ENCODE assay signal across 9 mouse cellular contexts in the genomic region with DNA sequence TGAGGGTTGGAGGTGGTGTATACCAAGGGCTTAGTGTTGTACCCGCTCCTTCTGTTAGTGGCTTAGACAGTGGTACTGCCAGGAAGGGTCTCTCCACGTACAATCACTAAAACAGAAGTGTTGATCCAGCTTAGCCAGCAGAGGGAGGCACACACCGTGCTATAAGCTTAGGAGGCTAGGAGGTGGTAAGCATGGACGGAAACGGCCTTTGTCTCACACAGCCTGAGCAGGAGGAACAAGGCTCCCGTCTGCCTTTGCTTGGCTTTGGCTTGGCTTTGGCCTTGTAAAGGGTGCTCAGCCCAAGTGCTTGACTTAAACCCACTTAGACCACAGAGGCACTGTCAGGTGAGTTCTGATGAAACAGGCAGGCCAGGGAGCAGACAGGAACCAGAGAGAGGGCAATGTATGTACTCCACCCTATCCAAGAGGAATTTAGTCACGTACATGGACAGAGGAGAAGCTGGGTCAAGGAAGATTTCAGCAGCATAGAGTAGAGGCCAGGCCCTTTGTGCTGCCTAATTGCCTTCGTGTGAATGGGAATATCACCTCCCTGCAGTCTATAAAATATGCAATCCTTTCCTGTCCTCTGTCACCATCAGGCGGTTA. TPM values are rescaled to one million over a fixed set of nuclear protein-coding genes. Genes with fewer than 3 reads are reported as not detected.
DNase-seq lines count a peak whose midpoint lies in the region; ATAC-seq and TF ChIP-seq lines count a peak whose summit lies in the region.
"Had no signal": no experiment of that assay in that cellular context is flagged by ENCODE, and none has a peak within 500 bp of the region (broad histone marks: within the 10 kb centered on the region; RNA-seq: fewer than 3 reads in every experiment).

No protein-coding gene starts in this region.

- no peak overlapping the region for H3K4me2 ChIP-seq in forebrain, embryonic 15.5 days (replicated peaks)
- 0 out of 2 replicates have a peak overlapping the region, but pooled peaks have one; percentile 21 for H3K4me2 ChIP-seq in lung, embryonic 15.5 days
- H3K4me2 ChIP-seq: liver, embryonic 15.5 days had no signal

- peak; percentile 82 for TF ChIP-seq CTCF in bone marrow, adult 2 months (IDR thresholded peaks at IDR 0.05; ENCODE audit: control insufficient read depth, insufficient read depth, low read length)
- TF ChIP-seq CTCF in thymus, adult 2 months (IDR thresholded peaks at IDR 0.05; ENCODE audit: borderline replicate concordance, control insufficient read depth, extremely low read depth, insufficient read depth, low read length, poor library complexity): peak; percentile 65; the same call in 1 of the 2 replicates

- no peaks in the 10 kb centered on the region for H3K9me3 ChIP-seq in forebrain, embryonic 15.5 days
- H3K9me3 ChIP-seq in lung, embryonic 15.5 days: no peaks in the 10 kb centered on the region
- H3K9me3 ChIP-seq: liver, embryonic 15.5 days had no signal

- no peaks in the 10 kb centered on the region for H3K36me3 ChIP-seq in forebrain, embryonic 15.5 days
- H3K36me3 ChIP-seq in lung, embryonic 15.5 days: no peaks in the 10 kb centered on the region
- no peaks in the 10 kb centered on the region for H3K36me3 ChIP-seq in thymus, adult 2 months (ENCODE audit: control insufficient read depth, insufficient read depth, low read length)
- H3K36me3 ChIP-seq: liver, embryonic 15.5 days had no signal

- no peak overlapping the region for H3K27ac ChIP-seq in bone marrow, adult 2 months (ENCODE audit: control insufficient read depth, insufficient read depth, low read depth, low read length, poor library complexity)
- no peak overlapping the region for H3K27ac ChIP-seq in forebrain, embryonic 15.5 days (replicated peaks)
- no peak overlapping the region for H3K27ac ChIP-seq in lung, embryonic 15.5 days
- no peak overlapping the region for H3K27ac ChIP-seq in thymus, adult 2 months (ENCODE audit: control insufficient read depth, insufficient read depth, low read length)
- H3K27ac ChIP-seq: liver, embryonic 15.5 days had no signal

- no peaks in the 10 kb centered on the region for H3K27me3 ChIP-seq in forebrain, embryonic 15.5 days
- no peaks in the 10 kb centered on the region for H3K27me3 ChIP-seq in lung, embryonic 15.5 days
- H3K27me3 ChIP-seq in thymus, adult 2 months (ENCODE audit: control insufficient read depth, insufficient read depth, low read length): no peaks in the 10 kb centered on the region

- H3K4me1 ChIP-seq in bone marrow, adult 2 months (ENCODE audit: control insufficient read depth, insufficient read depth, low read length): no peaks in the 10 kb centered on the region
- no peaks in the 10 kb centered on the region for H3K4me1 ChIP-seq in forebrain, embryonic 15.5 days
- H3K4me1 ChIP-seq in lung, embryonic 15.5 days: no peaks in the 10 kb centered on the region
- peaks cover 2% of the 10 kb centered on the region; the same call in 1 of the 2 replicates for H3K4me1 ChIP-seq in thymus, adult 2 months (replicated peaks; ENCODE audit: control insufficient read depth, insufficient read depth, low read length)
- H3K4me1 ChIP-seq: liver, embryonic 15.5 days had no signal

- intact Hi-C loops in heart, postnatal 14 days (cut with DNase I): loop anchor here (1.0 to 10.0 kb wide), 5 partner anchors 53 to 632 kb away; partner anchors contain the start of gene Stra8

- H3K9ac ChIP-seq in forebrain, embryonic 15.5 days (replicated peaks): no peak overlapping the region
- H3K9ac ChIP-seq in lung, embryonic 15.5 days: no peak overlapping the region
- H3K9ac ChIP-seq: liver, embryonic 15.5 days had no signal

- WGBS in bone marrow, adult 2 months: 24% methylated on average over 9 of the region's 9 CpGs
- 29% methylated on average over 9 of the region's 9 CpGs for WGBS in forebrain, embryonic 15.5 days
- 24% methylated on average over 9 of the region's 9 CpGs for WGBS in lung, embryonic 15.5 days
- 32% methylated on average over 9 of the region's 9 CpGs for WGBS in thymus, adult 2 months

- peak; percentile 97 for ATAC-seq in forebrain, embryonic 15.5 days (replicated peaks)
- ATAC-seq in lung, embryonic 15.5 days (ENCODE audit: borderline replicate concordance, extremely low read depth, low FRiP score, low TSS enrichment): peak; percentile 67

- no peak for TF ChIP-seq POLR2A in bone marrow, adult 2 months (IDR thresholded peaks at IDR 0.05; ENCODE audit: borderline replicate concordance, control insufficient read depth, low read depth, low read length)
- TF ChIP-seq POLR2A in thymus, adult 2 months (IDR thresholded peaks at IDR 0.05; ENCODE audit: control insufficient read depth, extremely low read depth, insufficient read depth, low read length, poor library complexity): no peak

- peak; percentile 57 to 63 for DNase-seq in CD8-positive naive resting alpha-beta T cell, adult 2 months (ENCODE audit: low read depth in 2 of 2, low spot score in 2 of 2)
- DNase-seq in heart, postnatal 14 days: peak; percentile 79 to 86
- peak; percentile 82 to 86 for DNase-seq in kidney, postnatal 4 days
- DNase-seq in ovary, postnatal 10 days (ENCODE audit: low spot score): peak; percentile 33
- peak; percentile 86 for DNase-seq in thymus, adult 2 months

- no peak overlapping the region for H3K4me3 ChIP-seq in bone marrow, adult 2 months (replicated peaks; ENCODE audit: control insufficient read depth, low read depth, low read length)
- H3K4me3 ChIP-seq in forebrain, embryonic 15.5 days: no peak overlapping the region
- H3K4me3 ChIP-seq in lung, embryonic 15.5 days: no peak overlapping the region
- H3K4me3 ChIP-seq in thymus, adult 2 months (ENCODE audit: control insufficient read depth, insufficient read depth, low read length): no peak overlapping the region
- H3K4me3 ChIP-seq: liver, embryonic 15.5 days had no signal

RNA-seq across cellular contexts. Expression of gene Akr1b3, which starts 24.3 kb away (rescaled TPM):
- polyA plus RNA-seq in bone marrow, adult 2 months (2011; ENCODE audit: insufficient read depth, insufficient read length, low replicate concordance, missing spikeins): 52.4 and 76.9 TPM in 2 replicates
- polyA plus RNA-seq in forebrain, embryonic 15.5 days (2015; fragmentation: Nextera tagmentation; extraction: Ambion mirVana): 92.2 and 96.9 TPM in 2 replicates
- 100 to 1,000 TPM; 221 to 256 TPM for total RNA-seq in heart, postnatal 14 days (2021)
- 146 and 154 TPM in 2 replicates for polyA plus RNA-seq in lung, embryonic 15.5 days (2015; fragmentation: Nextera tagmentation; extraction: Ambion mirVana)
- polyA plus RNA-seq in thymus, adult 2 months (2012; rRNA removed): 228 and 281 TPM in 2 replicates

Comparison
In these comparisons a context has a peak if more than half of its experiments do, and no peak if none do; other contexts are left out.
1. DNase-seq: peak in every context shown above with its lines; median percentile 86 in thymus, adult 2 months; 84 in kidney, postnatal 4 days; 82 in heart, postnatal 14 days; 60 in CD8-positive naive resting alpha-beta T cell, adult 2 months; 33 in ovary, postnatal 10 days.